Mouse (Mus musculus) stomach, embryonic 14.5 days (tissue): ENCODE results near the gene Mt3. TPM values are rescaled to one million over a fixed set of nuclear protein-coding genes. Genes with fewer than 3 reads are reported as not detected.
"Not testable (repeated sequence)": the region's sequence is repeated elsewhere in the genome, so short reads cannot be mapped to it uniquely, and the experiment has no call there.

ENCODE experiments used
- ATAC-seq: fragments of 200-750 bp; cut with Nextera tagmentation; 2 replicates; pipeline ENCODE4 v1.8.0; 2017; ENCODE audit warnings: low read depth, moderate TSS enrichment; ENCODE audit not compliant: insufficient number of reproducible peaks, insufficient read depth, low FRiP score
- H3K27ac ChIP-seq: fragments of 300-500 bp; sonication (generic); 2 replicates; pipeline ENCODE4 v1.5.1; 2014; ENCODE audit warnings: mild to moderate bottlenecking, low read length, moderate library complexity, mixed read lengths
- H3K27me3 ChIP-seq: fragments of 300-500 bp; sonication (generic); 2 replicates; pipeline ENCODE4 v1.6.1; 2014; ENCODE audit warnings: low read length, control low read depth, mixed read lengths; ENCODE audit not compliant: control insufficient read depth, insufficient read depth
- H3K36me3 ChIP-seq: fragments of 300-500 bp; sonication (generic); 2 replicates; pipeline ENCODE4 v1.6.1; 2014; ENCODE audit warnings: mild to moderate bottlenecking, control low read depth, low read length, moderate library complexity, mixed read lengths; ENCODE audit not compliant: control insufficient read depth, insufficient read depth
- H3K4me1 ChIP-seq: fragments of 300-500 bp; sonication (generic); 2 replicates; pipeline ENCODE4 v1.6.1; 2014; ENCODE audit warnings: low read length, control low read depth, mixed read lengths; ENCODE audit not compliant: control insufficient read depth, insufficient read depth
- H3K4me2 ChIP-seq: fragments of 300-500 bp; sonication (generic); replicated peaks from 2 replicates; pipeline ENCODE4 v1.6.1; 2014; ENCODE audit warnings: low read depth, low read length, control low read depth
- H3K4me3 ChIP-seq: fragments of 300-500 bp; sonication (generic); 2 replicates; pipeline ENCODE4 v1.5.1; 2014; ENCODE audit warnings: low read depth, low read length, control low read depth
- H3K9ac ChIP-seq: fragments of 300-500 bp; sonication (generic); replicated peaks from 2 replicates; pipeline ENCODE4 v1.6.1; 2014; ENCODE audit warnings: low read depth, mild to moderate bottlenecking, control low read depth, low read length, moderate library complexity, mixed read lengths
- H3K9me3 ChIP-seq: fragments of 300-500 bp; sonication (generic); 2 replicates; pipeline ENCODE4 v1.6.1; 2016; ENCODE audit warnings: low read depth, low read length, control low read depth; ENCODE audit not compliant: control insufficient read depth
- WGBS: fragments of 180-500 bp; shearing (Covaris S2); extraction: QIAGEN DNeasy Blood & Tissue Kit; methylation state at CpG from one replicate; pipeline ENCODE4 v1.1.7; 2014; 5-methylcytosine and 5-hydroxymethylcytosine counted together
- polyA plus RNA-seq: library from polyadenylated mRNA; unstranded; fragments of >200 nt; fragmentation: Nextera tagmentation; extraction: Ambion mirVana; gene quantifications from 2 replicates; pipeline ENCODE4 v1.2.1, GENCODE M21; 2014

The Mt3 gene
- polyA plus RNA-seq, 1 experiment from 2014 or later, result 3.6 TPM

- H3K4me3 ChIP-seq, H3K9ac ChIP-seq, H3K4me2 ChIP-seq, H3K27ac ChIP-seq, ATAC-seq, H3K4me1 ChIP-seq, H3K27me3 ChIP-seq, H3K9me3 ChIP-seq, H3K36me3 ChIP-seq: not testable (repeated sequence)
- 73% methylated on average over 8 of the region's 8 CpGs for WGBS
Measured at GRCm38 (mm10) chr8:94165772-94166171, 13.4 kb downstream of the Mt3 start.

- no peak for ATAC-seq
- H3K4me2 ChIP-seq, result no peak overlapping the region
- no peak overlapping the region for H3K9ac ChIP-seq
- H3K36me3 ChIP-seq, result no peaks in the 10 kb centered on the region
- WGBS, result 4% methylated on average over 6 of the region's 6 CpGs
- H3K9me3 ChIP-seq, result no peaks in the 10 kb centered on the region
- peaks cover 11% of the 10 kb centered on the region for H3K27me3 ChIP-seq
- no peak overlapping the region for H3K4me3 ChIP-seq
- H3K4me1 ChIP-seq, result peaks cover 3% of the 10 kb centered on the region; the same call in 1 of the 2 replicates
- H3K27ac ChIP-seq, result no peak overlapping the region
Measured at GRCm38 (mm10) chr8:94167244-94167643, 14.8 kb downstream of the Mt3 start.

- Histone ChIP-seq H3K27ac (no peak overlapping the region), H3K9me3 (no peaks in the 10 kb centered on the region), H3K4me1 (peaks cover 7% of the 10 kb centered on the region; the same call in 1 of the 2 replicates), H3K9ac (no peak overlapping the region), H3K36me3 (no peaks in the 10 kb centered on the region), H3K4me2 (no peak overlapping the region), H3K27me3 (peaks cover 22% of the 10 kb centered on the region), H3K4me3 (no peak overlapping the region)
- ATAC-seq, result no peak
- WGBS, result 74% methylated on average over 5 of the region's 5 CpGs
Measured at GRCm38 (mm10) chr8:94169547-94169946, 17.1 kb downstream of the Mt3 start.

- H3K4me1 ChIP-seq, result peaks cover 7% of the 10 kb centered on the region; the same call in 1 of the 2 replicates
- no peak overlapping the region for H3K9ac ChIP-seq
- peak overlapping the region; percentile 35 for H3K4me3 ChIP-seq
- no peaks in the 10 kb centered on the region for H3K9me3 ChIP-seq
- ATAC-seq, result no peak
- peak overlapping the region; percentile 78 for H3K4me2 ChIP-seq
- 46% methylated on average over 10 of the region's 10 CpGs for WGBS
- no peaks in the 10 kb centered on the region for H3K36me3 ChIP-seq
- no peak overlapping the region for H3K27ac ChIP-seq
- peaks cover 25% of the 10 kb centered on the region for H3K27me3 ChIP-seq
Measured at GRCm38 (mm10) chr8:94171321-94171755, 18.9 kb downstream of the Mt3 start.

- ATAC-seq, result peak; percentile 88
- peaks cover 25% of the 10 kb centered on the region for H3K27me3 ChIP-seq
- WGBS, result under 1% methylated on average over 56 of the region's 56 CpGs
- peak within 1 kb of the TSS; percentile 71; the same call in 1 of the 2 replicates for H3K27ac ChIP-seq
- H3K9me3 ChIP-seq, result no peaks in the 10 kb centered on the region
- peak within 1 kb of the TSS; percentile 30 for H3K9ac ChIP-seq
- peaks cover 7% of the 10 kb centered on the region; the same call in 1 of the 2 replicates for H3K4me1 ChIP-seq
- peak within 1 kb of the TSS; percentile 78 for H3K4me2 ChIP-seq
- no peaks in the 10 kb centered on the region for H3K36me3 ChIP-seq
- H3K4me3 ChIP-seq, result peak within 1 kb of the TSS; percentile 35
Measured at GRCm38 (mm10) chr8:94172075-94172808, 19.8 kb downstream of the Mt3 start, which contains the start of gene Mt2. Gene Mt2 (plus strand): TSS chr8:94172664.

- no peaks in the 10 kb centered on the region for H3K9me3 ChIP-seq
- peak overlapping the region; percentile 78 for H3K4me2 ChIP-seq
- peaks cover 27% of the 10 kb centered on the region for H3K27me3 ChIP-seq
- H3K4me3 ChIP-seq, result peak overlapping the region; percentile 35
- no peaks in the 10 kb centered on the region for H3K36me3 ChIP-seq
- peak overlapping the region; percentile 30; the same call in 1 of the 2 replicates for H3K9ac ChIP-seq
- ATAC-seq, result no peak
- 2% methylated on average over 39 of the region's 39 CpGs for WGBS
- peaks cover 7% of the 10 kb centered on the region; the same call in 1 of the 2 replicates for H3K4me1 ChIP-seq
- H3K27ac ChIP-seq, result peak overlapping the region; percentile 53; the same call in 1 of the 2 replicates
Measured at GRCm38 (mm10) chr8:94172809-94173732, 20.7 kb downstream of the Mt3 start.

GRCm38 (mm10) chr8:94173848-94174403, 21.5 kb downstream of the Mt3 start:
- peak overlapping the region; percentile 35; the same call in 1 of the 2 replicates for H3K4me3 ChIP-seq
- H3K27ac ChIP-seq, result no peak overlapping the region
- 0 out of 2 replicates have a peak overlapping the region, but pooled peaks have one; percentile 78 for H3K4me2 ChIP-seq

More at GRCm38 (mm10) chr8:94173848-94174403, 21.5 kb downstream of the Mt3 start:
- Histone ChIP-seq H3K36me3 (no peaks in the 10 kb centered on the region), H3K4me1 (peaks cover 7% of the 10 kb centered on the region; the same call in 1 of the 2 replicates), H3K9me3 (no peaks in the 10 kb centered on the region), H3K9ac (no peak overlapping the region), H3K27me3 (peaks cover 34% of the 10 kb centered on the region)
- no peak for ATAC-seq
- WGBS, result 47% methylated on average over 11 of the region's 11 CpGs
